Mouse (Mus musculus): ENCODE results near the gene Pm20d2.

DNA sequence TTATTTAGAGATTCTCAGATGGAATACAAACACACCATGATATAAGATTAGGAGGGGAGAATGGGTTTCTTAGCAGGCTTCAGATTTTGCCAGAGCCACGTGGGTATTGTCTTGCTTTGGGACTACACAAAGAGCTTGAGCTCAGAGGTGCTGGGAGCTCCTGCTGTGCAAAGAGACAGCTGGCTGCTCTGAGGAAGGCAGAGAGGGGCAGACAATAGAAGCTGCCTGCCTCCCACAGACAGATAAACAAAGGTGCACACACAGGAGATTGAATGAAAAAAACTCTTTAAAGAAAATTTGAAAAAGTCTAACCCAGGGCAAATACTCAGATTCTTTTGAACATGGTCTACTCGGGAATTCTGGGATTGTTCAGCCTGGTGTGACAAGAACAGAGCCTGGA is 8.6 kb upstream of the Pm20d2 start:
- TF ChIP-seq MAFK (IDR thresholded peaks at IDR 0.05; ENCODE audit: insufficient replicate concordance, low read length) (no peak), RCOR1 (conservative IDR thresholded peaks at IDR 0.05; ENCODE audit: low read depth, low read length) (no peak), SIN3A (IDR thresholded peaks at IDR 0.05; ENCODE audit: low read length) (no peak), CTCF (conservative IDR thresholded peaks at IDR 0.05 in 1 of 2, IDR thresholded peaks at IDR 0.05 in 1 of 2; ENCODE audit: low read depth in 2 of 2, low read length in 2 of 2) (no peak), MAZ (IDR thresholded peaks at IDR 0.05; ENCODE audit: low read depth, low read length) (no peak), EP300 (IDR thresholded peaks at IDR 0.05; ENCODE audit: low read length) (no peak), POLR2A (IDR thresholded peaks at IDR 0.05; ENCODE audit: low read depth, low read length) (no peak)

Data from CH12.LX (cell line).